Mouse (Mus musculus) myocyte (in vitro differentiated cells): ENCODE results near the gene Hspd1.

Experiments used
- E2F4 ChIP-seq: IDR thresholded peaks from one replicate; pipeline ENCODE4 v1.6.1; 2011; ENCODE audit warnings: mild to moderate bottlenecking, control low read depth, moderate library complexity; ENCODE audit not compliant: insufficient read depth
- MAX ChIP-seq: IDR thresholded peaks from one replicate; pipeline ENCODE4 v1.6.1; 2011; ENCODE audit warnings: low read depth, mild to moderate bottlenecking, control low read depth
- MYOD1 ChIP-seq, 3 experiments: IDR thresholded peaks; one replicate each; pipeline ENCODE4 v1.6.1; 2011; ENCODE audit warnings: control low read depth in 2 of 3, low read depth in 2 of 3, mild to moderate bottlenecking in 2 of 3, moderate library complexity in 1 of 3; ENCODE audit not compliant: insufficient read length in 2 of 3, control insufficient read depth in 1 of 3
- MYOG ChIP-seq, 3 experiments: IDR thresholded peaks; one replicate each; pipeline ENCODE4 v1.6.1; 2011; ENCODE audit warnings: control low read depth in 2 of 3, low read depth in 2 of 3, mild to moderate bottlenecking in 2 of 3; ENCODE audit not compliant: insufficient read length in 2 of 3, control insufficient read depth in 1 of 3, insufficient read depth in 1 of 3
- POLR2A ChIP-seq: IDR thresholded peaks from one replicate; pipeline ENCODE4 v1.6.1; 2011; ENCODE audit warnings: low read depth, mild to moderate bottlenecking, control low read depth, moderate library complexity; ENCODE audit not compliant: insufficient read length
- POLR2AphosphoS2 ChIP-seq: IDR thresholded peaks from one replicate; pipeline ENCODE4 v1.6.1; 2011; ENCODE audit warnings: low read depth, control low read depth; ENCODE audit not compliant: insufficient read length
- SRF ChIP-seq: IDR thresholded peaks from one replicate; pipeline ENCODE4 v1.6.1; 2011; ENCODE audit warnings: low read depth; ENCODE audit not compliant: control insufficient read depth, insufficient read length
- TCF12 ChIP-seq: IDR thresholded peaks from one replicate; pipeline ENCODE4 v1.6.1; 2011; ENCODE audit warnings: mild to moderate bottlenecking, control low read depth; ENCODE audit not compliant: poor library complexity, insufficient read depth, severe bottlenecking
- USF1 ChIP-seq: IDR thresholded peaks from one replicate; pipeline ENCODE4 v1.6.1; 2011; ENCODE audit warnings: low read depth, mild to moderate bottlenecking, control low read depth, moderate library complexity

GRCm38 (mm10) chr1:55074757-55075156 is 13.3 kb downstream of the Hspd1 start:
- TF ChIP-seq TCF12 (no peak), POLR2AphosphoS2 (peak; percentile 42), SRF (no peak), MYOD1 (IDR thresholded peaks at IDR 0.05; ENCODE audit: control insufficient read depth in 1 of 3, insufficient read length in 2 of 3, low read depth in 2 of 3) (no peak), POLR2A (no peak), USF1 (no peak), E2F4 (no peak), MAX (no peak), MYOG (IDR thresholded peaks at IDR 0.05; ENCODE audit: control insufficient read depth in 1 of 3, insufficient read depth in 1 of 3, insufficient read length in 2 of 3, low read depth in 2 of 3) (no peak)
